Mouse (Mus musculus) hindbrain, embryonic 10.5 days (tissue): ENCODE measurements at regions not wholly inside any gene's neighbourhood (a gene's known extent, or its start where the extent isn't known, plus 50 kb on each side); places are given as distances from the start of the nearest gene placed in this dataset.

Source experiments
- DNase-seq: peaks from one replicate; pipeline ENCODE4 v3.0.0-alpha.2; 2017; ENCODE audit warnings: low spot score
- H3K27ac ChIP-seq: fragments of 300-500 bp; sonication (generic); 2 replicates; pipeline ENCODE4 v1.5.1; 2016; ENCODE audit warnings: mild to moderate bottlenecking, moderate library complexity
- H3K27me3 ChIP-seq: fragments of 300-500 bp; sonication (generic); 2 replicates; pipeline ENCODE4 v1.6.1; 2016; ENCODE audit warnings: mild to moderate bottlenecking; ENCODE audit not compliant: poor library complexity, insufficient read depth, severe bottlenecking
- H3K36me3 ChIP-seq: fragments of 300-500 bp; sonication (generic); 2 replicates; pipeline ENCODE4 v1.6.1; 2016; ENCODE audit warnings: mild to moderate bottlenecking, moderate library complexity
- H3K4me1 ChIP-seq: fragments of 300-500 bp; sonication (generic); replicated peaks from 2 replicates; pipeline ENCODE4 v1.6.1; 2016; ENCODE audit warnings: mild to moderate bottlenecking
- H3K4me3 ChIP-seq: fragments of 300-500 bp; sonication (generic); 2 replicates; pipeline ENCODE4 v1.5.1; 2016; ENCODE audit warnings: mild to moderate bottlenecking, moderate library complexity
- H3K9me3 ChIP-seq: fragments of 300-500 bp; sonication (generic); 2 replicates; pipeline ENCODE4 v1.6.1; 2016; ENCODE audit warnings: mild to moderate bottlenecking, moderate library complexity
- WGBS: fragments of 180-500 bp; shearing (Covaris S2); methylation state at CpG from one replicate; pipeline ENCODE4 v1.1.7; 2016; 5-methylcytosine and 5-hydroxymethylcytosine counted together

DNA sequence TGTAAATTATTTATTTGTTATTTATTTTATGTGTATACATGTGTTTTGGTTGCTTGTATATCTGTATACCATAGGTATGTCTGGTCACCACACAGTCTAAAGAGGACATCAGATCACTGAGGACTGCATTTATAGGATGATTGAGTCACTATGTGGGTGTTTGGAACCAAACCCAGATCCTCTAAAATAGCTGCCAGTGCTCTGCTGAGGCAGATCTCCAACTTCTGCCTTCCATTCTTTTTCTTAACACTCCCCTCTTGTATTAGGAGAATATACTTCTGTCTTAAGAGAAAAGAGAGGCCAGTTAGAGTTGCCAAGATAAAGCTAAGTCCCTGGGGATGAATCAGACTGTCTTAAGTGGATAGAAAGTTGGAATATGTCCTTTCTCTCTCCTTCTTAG lies 424.2 kb downstream of the Cntn6 start:
- Histone ChIP-seq H3K4me1 (no peaks in the 10 kb centered on the region), H3K4me3 (no peak overlapping the region)
- no peak for DNase-seq

DNA sequence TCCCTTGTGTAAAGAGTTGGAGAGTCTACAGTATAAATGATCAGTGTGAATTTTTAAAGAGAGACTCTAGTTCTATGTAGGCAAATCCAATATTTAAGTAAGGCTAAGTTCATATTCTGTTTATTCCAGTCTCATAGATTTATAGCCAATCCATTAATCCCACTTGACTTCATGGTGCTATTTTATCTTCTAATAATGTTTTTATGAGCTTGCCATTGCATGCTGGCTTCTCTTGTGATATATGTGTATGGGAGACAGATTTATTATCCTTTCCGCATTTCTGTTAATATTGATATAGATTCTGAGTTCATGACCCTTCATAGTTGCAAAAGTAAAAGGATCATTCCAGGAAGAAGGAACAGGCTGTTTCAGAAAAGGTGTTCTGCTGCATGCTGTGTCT lies 430.0 kb downstream of the Cntn6 start:
- no peak overlapping the region for H3K27ac ChIP-seq
- no peak overlapping the region for H3K4me3 ChIP-seq
- no peak for DNase-seq
- H3K36me3 ChIP-seq, result no peaks in the 10 kb centered on the region
- no peaks in the 10 kb centered on the region for H3K27me3 ChIP-seq
- WGBS, result 96% methylated on average over 1 of the region's 1 CpGs
- no peaks in the 10 kb centered on the region for H3K4me1 ChIP-seq
- H3K9me3 ChIP-seq, result no peaks in the 10 kb centered on the region

More for the DNA sequence above, 424.2 kb downstream of the Cntn6 start:
- no peaks in the 10 kb centered on the region for H3K36me3 ChIP-seq
- no peaks in the 10 kb centered on the region for H3K27me3 ChIP-seq
- H3K9me3 ChIP-seq, result no peaks in the 10 kb centered on the region
- H3K27ac ChIP-seq, result no peak overlapping the region

DNA sequence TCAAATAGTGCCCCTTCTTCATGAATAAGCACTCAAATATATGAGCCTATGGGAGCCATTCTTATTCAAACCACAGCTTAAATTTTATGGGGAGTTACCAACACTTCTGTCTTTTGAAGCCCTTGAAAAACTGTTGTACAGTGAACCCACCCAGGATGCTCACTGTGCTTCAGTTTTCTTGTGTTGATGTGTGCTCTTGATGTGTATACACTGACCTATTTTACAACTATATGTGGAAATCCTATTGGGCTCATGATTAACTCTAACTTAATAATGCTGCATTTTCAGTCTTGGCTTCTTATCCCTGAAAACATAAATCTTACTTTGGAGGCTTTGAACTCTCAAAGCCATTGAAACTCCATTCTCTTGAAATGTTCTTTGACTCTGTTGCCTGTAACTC lies 433.5 kb downstream of the Cntn6 start:
- no peak for DNase-seq
- H3K4me3 ChIP-seq, result no peak overlapping the region
- H3K27me3 ChIP-seq, result no peaks in the 10 kb centered on the region
- no peaks in the 10 kb centered on the region for H3K4me1 ChIP-seq
- H3K36me3 ChIP-seq, result no peaks in the 10 kb centered on the region
- H3K9me3 ChIP-seq, result no peaks in the 10 kb centered on the region
- no peak overlapping the region for H3K27ac ChIP-seq

DNA sequence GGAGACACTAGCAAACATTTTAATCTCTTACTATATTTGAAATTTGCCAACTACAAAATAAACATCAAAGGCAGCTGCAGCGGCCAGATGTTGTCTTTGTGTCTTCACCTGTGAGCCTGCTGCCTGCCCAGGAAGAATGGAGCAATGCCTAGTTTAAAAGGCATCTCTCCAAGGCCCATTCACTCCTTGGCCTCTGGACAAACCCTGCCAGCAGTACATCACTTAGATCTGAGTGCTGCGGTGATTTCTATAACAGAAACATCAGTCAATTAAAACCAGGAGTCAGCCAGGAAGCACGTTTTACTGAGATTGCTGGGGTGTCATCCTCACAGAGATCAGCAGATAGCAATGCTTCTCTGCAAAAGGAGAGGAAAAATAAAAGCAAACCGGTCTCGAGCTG lies 437.7 kb downstream of the Cntn6 start:
- Histone ChIP-seq H3K9me3 (no peaks in the 10 kb centered on the region), H3K4me3 (no peak overlapping the region), H3K4me1 (no peaks in the 10 kb centered on the region), H3K27me3 (no peaks in the 10 kb centered on the region), H3K36me3 (no peaks in the 10 kb centered on the region), H3K27ac (no peak overlapping the region)
- no peak for DNase-seq
- WGBS, result 76% methylated on average over 5 of the region's 5 CpGs

DNA sequence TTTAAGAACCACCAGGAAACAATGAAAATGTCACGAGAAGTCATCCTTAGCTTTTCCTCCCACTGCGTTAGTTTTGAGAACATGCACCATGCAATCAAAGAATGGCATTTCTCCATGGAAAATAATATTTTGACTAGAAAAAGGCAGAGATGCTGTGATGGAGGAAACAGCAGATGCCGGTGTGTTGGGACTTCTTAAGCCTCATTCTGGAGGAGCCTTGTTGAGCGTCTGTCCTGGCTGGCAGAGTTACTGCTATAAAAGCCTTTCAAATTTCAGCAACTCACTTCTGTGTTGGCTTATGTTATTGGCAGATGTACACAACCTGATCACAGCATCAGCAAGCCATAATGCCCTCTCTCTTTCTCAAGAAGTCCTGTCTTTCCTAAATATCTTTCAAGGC lies 439.6 kb downstream of the Cntn6 start:
- no peak for DNase-seq
- Histone ChIP-seq H3K4me3 (no peak overlapping the region), H3K9me3 (no peaks in the 10 kb centered on the region), H3K36me3 (no peaks in the 10 kb centered on the region), H3K4me1 (no peaks in the 10 kb centered on the region), H3K27ac (no peak overlapping the region), H3K27me3 (no peaks in the 10 kb centered on the region)
- 93% methylated on average over 4 of the region's 4 CpGs for WGBS

DNA sequence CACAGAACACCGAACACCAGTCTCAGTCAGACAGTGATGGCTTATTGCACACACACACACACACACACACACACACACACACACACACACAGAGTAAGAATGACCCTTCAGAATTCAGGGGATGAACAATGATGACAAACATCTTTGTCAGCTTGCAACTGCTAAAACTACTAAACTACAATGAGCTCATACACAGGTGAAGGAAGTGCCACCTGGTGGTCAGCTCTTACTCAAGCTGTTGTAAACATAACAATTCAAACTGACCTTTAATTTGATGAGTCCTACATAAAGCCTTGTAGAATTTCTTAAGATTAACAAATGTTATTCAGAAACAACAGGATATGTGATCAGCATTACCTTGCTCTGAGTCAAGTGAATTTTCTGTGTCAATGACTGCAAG lies 446.5 kb downstream of the Cntn6 start:
- no peaks in the 10 kb centered on the region for H3K4me1 ChIP-seq
- no peaks in the 10 kb centered on the region for H3K27me3 ChIP-seq
- DNase-seq, result no peak
- H3K9me3 ChIP-seq, result no peaks in the 10 kb centered on the region
- H3K27ac ChIP-seq, result no peak overlapping the region
- 100% methylated on average over 1 of the region's 1 CpGs for WGBS
- H3K4me3 ChIP-seq, result no peak overlapping the region
- no peaks in the 10 kb centered on the region for H3K36me3 ChIP-seq

DNA sequence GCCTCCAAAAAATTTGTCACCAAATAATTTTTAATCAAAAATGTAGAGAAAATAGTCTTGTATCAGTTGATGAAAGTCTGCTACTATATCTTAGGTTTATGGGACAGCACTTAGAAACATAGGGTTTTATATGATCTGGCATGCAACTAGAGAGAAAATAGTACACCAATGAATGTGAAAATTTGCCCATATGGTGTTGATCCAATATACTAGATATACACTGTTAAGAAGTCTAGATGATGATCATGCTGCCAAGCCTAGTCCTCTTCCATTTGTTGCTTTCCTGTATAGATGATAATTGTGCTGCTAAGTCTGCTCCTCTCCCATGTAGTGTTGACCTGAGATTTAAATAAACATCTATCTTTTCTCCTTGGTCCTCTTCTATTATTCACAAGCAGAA lies 481.9 kb downstream of the Cntn6 start:
- Histone ChIP-seq H3K4me1 (no peaks in the 10 kb centered on the region), H3K27me3 (no peaks in the 10 kb centered on the region), H3K36me3 (no peaks in the 10 kb centered on the region), H3K9me3 (no peaks in the 10 kb centered on the region), H3K27ac (no peak overlapping the region), H3K4me3 (no peak overlapping the region)
- no peak for DNase-seq

DNA sequence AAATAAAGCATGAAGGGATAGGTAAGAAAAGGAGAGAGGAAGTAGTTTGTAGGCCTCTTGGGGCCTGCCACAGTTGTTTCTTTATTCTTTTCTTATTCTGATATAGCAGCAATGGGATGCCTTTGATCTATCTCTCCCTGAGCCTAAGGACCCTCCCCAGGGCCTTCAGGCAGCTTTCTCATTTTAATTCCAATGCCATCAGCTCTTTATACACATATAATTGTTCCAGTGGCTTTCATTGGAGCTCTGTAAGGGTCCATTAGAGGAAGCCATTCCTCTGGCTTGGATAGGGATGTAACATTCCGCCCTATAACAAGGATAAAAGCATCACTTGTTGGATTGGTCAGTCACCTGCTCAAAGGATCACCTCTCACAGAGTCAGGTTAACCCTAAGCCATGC lies 491.6 kb downstream of the Cntn6 start:
- no peak overlapping the region for H3K27ac ChIP-seq
- H3K9me3 ChIP-seq, result no peaks in the 10 kb centered on the region
- no peaks in the 10 kb centered on the region for H3K27me3 ChIP-seq
- no peak for DNase-seq
- no peaks in the 10 kb centered on the region for H3K4me1 ChIP-seq
- 66% methylated on average over 1 of the region's 1 CpGs for WGBS
- H3K36me3 ChIP-seq, result no peaks in the 10 kb centered on the region
- H3K4me3 ChIP-seq, result no peak overlapping the region

DNA sequence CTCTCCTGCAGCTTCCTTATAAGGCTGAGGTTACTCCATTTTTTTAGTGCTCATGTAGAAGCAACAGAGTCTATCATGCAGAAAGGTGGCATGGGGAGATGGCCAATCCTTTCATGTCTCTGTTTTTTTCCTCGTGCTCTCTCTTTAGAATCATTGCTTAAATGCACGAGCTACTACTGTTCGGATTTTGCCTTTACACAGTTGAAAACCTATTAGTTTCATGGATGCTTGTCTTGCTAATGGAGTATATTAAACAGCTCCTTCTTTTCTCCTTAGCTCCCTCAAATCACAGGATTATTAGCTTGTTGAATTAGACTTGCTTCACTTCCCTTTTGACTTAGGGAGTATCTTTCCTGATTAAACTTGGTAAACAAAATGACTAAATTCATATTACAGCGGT lies 497.3 kb downstream of the Cntn6 start:
- no peak overlapping the region for H3K4me3 ChIP-seq
- no peak for DNase-seq
- 91% methylated on average over 4 of the region's 4 CpGs for WGBS
- H3K27me3 ChIP-seq, result no peaks in the 10 kb centered on the region
- no peaks in the 10 kb centered on the region for H3K9me3 ChIP-seq
- H3K27ac ChIP-seq, result no peak overlapping the region
- H3K36me3 ChIP-seq, result no peaks in the 10 kb centered on the region
- no peaks in the 10 kb centered on the region for H3K4me1 ChIP-seq

DNA sequence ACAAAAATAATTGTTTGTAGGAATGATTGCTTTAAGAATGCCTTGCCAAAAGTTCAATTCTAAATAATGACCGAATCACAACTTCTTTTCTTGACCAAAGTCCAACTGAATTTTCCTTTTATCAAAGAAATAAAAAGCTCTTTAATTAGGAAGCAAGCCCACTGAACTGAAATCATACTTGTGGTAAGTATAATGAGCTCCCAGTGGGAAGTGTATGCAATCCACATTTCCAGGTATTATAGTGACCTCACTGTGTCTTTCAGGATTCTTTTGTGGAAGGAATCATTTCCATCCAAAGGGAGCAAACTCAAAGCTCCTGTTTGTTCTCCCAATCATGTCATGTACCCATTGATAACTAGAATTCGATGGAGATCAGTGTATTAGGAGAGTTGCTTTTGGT lies 497.8 kb downstream of the Cntn6 start:
- Histone ChIP-seq H3K4me3 (no peak overlapping the region), H3K27me3 (no peaks in the 10 kb centered on the region), H3K4me1 (no peaks in the 10 kb centered on the region), H3K9me3 (no peaks in the 10 kb centered on the region), H3K27ac (no peak overlapping the region), H3K36me3 (no peaks in the 10 kb centered on the region)
- 82% methylated on average over 2 of the region's 2 CpGs for WGBS
- no peak for DNase-seq

DNA sequence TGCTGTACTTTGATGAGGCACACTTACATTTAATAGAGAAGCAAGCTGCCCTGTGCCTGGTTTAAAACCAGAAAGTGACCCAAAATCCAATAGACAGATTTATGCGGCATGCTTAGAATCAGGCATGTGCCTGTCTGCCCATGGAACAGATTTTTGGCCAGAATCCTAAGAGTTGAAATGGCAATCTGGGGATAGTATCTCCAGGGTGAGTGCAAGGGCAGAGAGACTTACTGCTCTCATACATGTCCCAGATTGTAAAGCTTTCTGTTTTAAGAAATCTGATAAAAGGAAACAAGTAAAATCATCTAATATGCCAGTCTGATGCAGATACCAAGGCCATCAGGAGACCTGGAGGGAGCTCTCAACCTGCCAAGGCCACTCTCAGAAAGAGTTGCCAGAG lies 507.0 kb downstream of the Cntn6 start:
- no peak overlapping the region for H3K27ac ChIP-seq
- no peaks in the 10 kb centered on the region for H3K9me3 ChIP-seq
- H3K27me3 ChIP-seq, result no peaks in the 10 kb centered on the region
- H3K4me1 ChIP-seq, result no peaks in the 10 kb centered on the region
- DNase-seq, result no peak
- WGBS, result 95% methylated on average over 1 of the region's 1 CpGs
- H3K36me3 ChIP-seq, result no peaks in the 10 kb centered on the region
- no peak overlapping the region for H3K4me3 ChIP-seq

DNA sequence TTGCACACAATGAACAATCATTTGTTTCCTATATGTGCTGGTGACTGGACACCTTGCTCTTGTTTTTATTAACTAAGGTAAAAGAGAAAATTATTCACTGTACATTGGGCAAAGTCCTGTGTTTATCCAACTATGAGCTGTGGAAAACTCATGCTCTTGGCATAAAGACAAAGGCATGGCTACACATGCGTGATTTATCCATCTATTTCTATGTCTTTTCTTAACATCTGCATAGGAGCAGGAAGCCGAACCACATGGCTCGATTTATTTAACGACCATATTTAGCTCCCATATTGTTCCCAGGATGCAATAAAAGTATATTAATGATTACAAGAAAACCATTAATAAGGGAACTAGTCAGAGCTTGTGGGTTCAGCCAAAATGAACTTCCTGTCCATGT lies 528.1 kb downstream of the Cntn6 start:
- no peaks in the 10 kb centered on the region for H3K9me3 ChIP-seq
- 88% methylated on average over 4 of the region's 4 CpGs for WGBS
- H3K36me3 ChIP-seq, result no peaks in the 10 kb centered on the region
- H3K4me1 ChIP-seq, result no peaks in the 10 kb centered on the region
- DNase-seq, result no peak
- H3K4me3 ChIP-seq, result no peak overlapping the region
- H3K27ac ChIP-seq, result no peak overlapping the region
- H3K27me3 ChIP-seq, result no peaks in the 10 kb centered on the region

DNA sequence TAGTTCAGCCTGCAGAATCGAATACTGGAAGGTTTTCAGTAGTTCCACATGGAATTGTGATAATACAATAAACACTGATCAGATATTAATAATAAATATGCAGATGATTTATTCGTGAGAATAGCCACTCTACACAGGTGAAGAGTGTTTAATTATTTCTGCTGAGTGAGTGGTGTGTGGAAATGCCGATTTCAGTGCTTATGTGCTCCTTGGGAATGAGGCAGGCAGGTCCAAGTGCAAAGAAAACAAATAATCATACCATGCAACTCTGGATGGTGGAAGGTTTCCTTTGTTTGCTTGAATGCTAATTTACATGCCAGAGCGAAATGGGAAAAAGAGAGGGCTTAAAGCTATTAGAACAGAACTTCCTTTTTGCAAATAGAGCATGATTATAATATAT lies 528.6 kb downstream of the Cntn6 start:
- no peaks in the 10 kb centered on the region for H3K9me3 ChIP-seq
- WGBS, result 81% methylated on average over 4 of the region's 4 CpGs
- no peak overlapping the region for H3K27ac ChIP-seq
- no peaks in the 10 kb centered on the region for H3K27me3 ChIP-seq
- DNase-seq, result no peak
- no peaks in the 10 kb centered on the region for H3K4me1 ChIP-seq
- H3K4me3 ChIP-seq, result no peak overlapping the region
- H3K36me3 ChIP-seq, result no peaks in the 10 kb centered on the region

DNA sequence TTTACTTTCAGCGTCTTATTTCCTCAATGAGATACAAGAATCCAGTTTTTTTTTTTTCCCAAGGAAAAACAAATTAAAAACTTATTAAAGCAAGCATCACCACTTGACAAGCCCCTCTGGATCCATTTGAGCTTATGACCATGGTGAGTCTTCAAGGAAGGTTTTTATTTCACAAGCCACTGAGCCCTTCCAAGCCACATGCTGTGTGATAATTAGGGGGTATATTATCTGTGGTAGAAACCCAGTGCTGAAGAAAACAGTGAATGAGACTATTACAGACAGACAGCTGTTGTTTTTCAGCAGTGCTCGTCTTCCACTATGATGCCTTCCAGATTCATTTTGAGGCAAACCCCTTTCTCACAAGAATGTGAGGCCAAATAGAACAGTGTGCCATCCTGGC lies 573.6 kb downstream of the Cntn6 start:
- H3K4me3 ChIP-seq, result no peak overlapping the region
- H3K9me3 ChIP-seq, result no peaks in the 10 kb centered on the region
- no peaks in the 10 kb centered on the region for H3K27me3 ChIP-seq
- WGBS, result 64% methylated on average over 2 of the region's 2 CpGs
- H3K27ac ChIP-seq, result no peak overlapping the region
- H3K4me1 ChIP-seq, result no peaks in the 10 kb centered on the region
- DNase-seq, result no peak
- H3K36me3 ChIP-seq, result no peaks in the 10 kb centered on the region
